Mouse (Mus musculus) intestine, embryonic 14.5 days (tissue): Measurements from ENCODE around the gene Imp3. TPM values are rescaled to one million over a fixed set of nuclear protein-coding genes. Genes with fewer than 3 reads are reported as not detected.
A peak's percentile ranks its signal among the peaks of the same experiment; 100 is the strongest.

Experiments
- ATAC-seq: fragments of 200-750 bp; cut with Nextera tagmentation; replicated peaks from 2 replicates; pipeline ENCODE4 v1.8.0; 2017; ENCODE audit warnings: low read depth, moderate number of reproducible peaks, moderate TSS enrichment, moderate library complexity; ENCODE audit not compliant: low FRiP score, low TSS enrichment
- DNase-seq: peaks from one replicate; pipeline ENCODE4 v3.0.0-alpha.2; 2018; ENCODE audit warnings: low spot score
- H3K27ac ChIP-seq: fragments of 300-500 bp; sonication (generic); 2 replicates; pipeline ENCODE4 v1.5.1; 2014; ENCODE audit warnings: low read depth, mild to moderate bottlenecking, control low read depth
- H3K27me3 ChIP-seq: fragments of 300-500 bp; sonication (generic); replicated peaks from 2 replicates; pipeline ENCODE4 v1.6.1; 2014; ENCODE audit warnings: low read length, control low read depth; ENCODE audit not compliant: control insufficient read depth, insufficient read depth
- H3K36me3 ChIP-seq: fragments of 300-500 bp; sonication (generic); 2 replicates; pipeline ENCODE4 v1.6.1; 2014; ENCODE audit warnings: low read length, control low read depth; ENCODE audit not compliant: control insufficient read depth, insufficient read depth
- H3K4me1 ChIP-seq: fragments of 300-500 bp; sonication (generic); replicated peaks from 2 replicates; pipeline ENCODE4 v1.6.1; 2014; ENCODE audit warnings: low read length, control low read depth, mixed read lengths; ENCODE audit not compliant: control insufficient read depth, insufficient read depth
- H3K4me2 ChIP-seq: fragments of 300-500 bp; sonication (generic); 2 replicates; pipeline ENCODE4 v1.6.1; 2014; ENCODE audit warnings: low read length
- H3K4me3 ChIP-seq: fragments of 300-500 bp; sonication (generic); 2 replicates; pipeline ENCODE4 v1.5.1; 2014; ENCODE audit warnings: low read depth, low read length, control low read depth, mixed read lengths
- H3K9ac ChIP-seq: fragments of 300-500 bp; sonication (generic); 2 replicates; pipeline ENCODE4 v1.6.1; 2014; ENCODE audit warnings: mild to moderate bottlenecking, low read length
- H3K9me3 ChIP-seq: fragments of 300-500 bp; sonication (generic); 2 replicates; pipeline ENCODE4 v1.6.1; 2016; ENCODE audit warnings: low read length, control low read depth; ENCODE audit not compliant: control insufficient read depth
- WGBS: fragments of 180-500 bp; shearing (Covaris S2); extraction: QIAGEN DNeasy Blood & Tissue Kit; methylation state at CpG from one replicate; pipeline ENCODE4 v1.1.7; 2014; 5-methylcytosine and 5-hydroxymethylcytosine counted together
- polyA plus RNA-seq: library from polyadenylated mRNA; unstranded; fragments of >200 nt; fragmentation: Nextera tagmentation; extraction: Ambion mirVana; gene quantifications from 2 replicates; pipeline ENCODE4 v1.2.1, GENCODE M21; 2014

The Imp3 gene
- polyA plus RNA-seq, 1 experiment from 2014 or later: 82.5 TPM

GRCm38 (mm10) chr9:56925291-56926024, 11.8 kb upstream of the Imp3 start:
- H3K4me2 ChIP-seq: peak overlapping the region; percentile 74

GRCm38 (mm10) chr9:56926025-56926360, 11.3 kb upstream of the Imp3 start:
- DNase-seq: no peak
- H3K4me1 ChIP-seq: peaks cover 39% of the 10 kb centered on the region
- ATAC-seq: no peak
- 97% methylated on average over 10 of the region's 10 CpGs for WGBS
- peak overlapping the region; percentile 74 for H3K4me2 ChIP-seq
- no peak overlapping the region for H3K27ac ChIP-seq
- H3K4me3 ChIP-seq: no peak overlapping the region
- no peak overlapping the region for H3K9ac ChIP-seq
- peaks cover 12% of the 10 kb centered on the region; the same call in 1 of the 2 replicates for H3K36me3 ChIP-seq
- no peaks in the 10 kb centered on the region for H3K9me3 ChIP-seq
- no peaks in the 10 kb centered on the region for H3K27me3 ChIP-seq

More at GRCm38 (mm10) chr9:56925291-56926024, 11.8 kb upstream of the Imp3 start:
- H3K4me1 ChIP-seq: peaks cover 39% of the 10 kb centered on the region
- H3K4me3 ChIP-seq: peak overlapping the region; percentile 35
- 70% methylated on average over 26 of the region's 26 CpGs for WGBS
- H3K9ac ChIP-seq: peak overlapping the region; percentile 23; the same call in 1 of the 2 replicates
- H3K9me3 ChIP-seq: no peaks in the 10 kb centered on the region
- H3K27ac ChIP-seq: peak overlapping the region; percentile 8; the same call in 1 of the 2 replicates
- ATAC-seq (no peak), DNase-seq (no peak)
- H3K36me3 ChIP-seq: peaks cover 12% of the 10 kb centered on the region; the same call in 1 of the 2 replicates
- H3K27me3 ChIP-seq: no peaks in the 10 kb centered on the region

GRCm38 (mm10) chr9:56926387-56926786, 10.9 kb upstream of the Imp3 start:
- no peaks in the 10 kb centered on the region for H3K9me3 ChIP-seq
- WGBS: 74% methylated on average over 10 of the region's 10 CpGs
- ATAC-seq (no peak), DNase-seq (no peak)
- peaks cover 39% of the 10 kb centered on the region for H3K4me1 ChIP-seq
- H3K4me2 ChIP-seq: peak overlapping the region; percentile 74
- no peaks in the 10 kb centered on the region for H3K27me3 ChIP-seq
- H3K36me3 ChIP-seq: peaks cover 12% of the 10 kb centered on the region; the same call in 1 of the 2 replicates
- H3K27ac ChIP-seq: no peak overlapping the region
- H3K9ac ChIP-seq: peak overlapping the region; percentile 71; the same call in 1 of the 2 replicates
- H3K4me3 ChIP-seq: peak overlapping the region; percentile 61; the same call in 1 of the 2 replicates

- H3K9ac ChIP-seq: peak overlapping the region; percentile 71
- DNase-seq: peak; percentile 76
- H3K36me3 ChIP-seq: peaks cover 4% of the 10 kb centered on the region; the same call in 1 of the 2 replicates
- WGBS: under 1% methylated on average over 35 of the region's 35 CpGs
- peaks cover 39% of the 10 kb centered on the region for H3K4me1 ChIP-seq
- peak overlapping the region; percentile 94 for H3K27ac ChIP-seq
- H3K27me3 ChIP-seq: no peaks in the 10 kb centered on the region
- peak overlapping the region; percentile 74 for H3K4me2 ChIP-seq
- no peaks in the 10 kb centered on the region for H3K9me3 ChIP-seq
- H3K4me3 ChIP-seq: peak overlapping the region; percentile 61
- peak; percentile 47; the same call in 1 of the 2 replicates for ATAC-seq
Observed at GRCm38 (mm10) chr9:56927191-56928012, 9.9 kb upstream of the Imp3 start.

GRCm38 (mm10) chr9:56928041-56928811, 9.0 kb upstream of the Imp3 start, which contains the start of gene Snx33:
TSS of gene Snx33 (minus strand) at chr9:56928371.
- WGBS: under 1% methylated on average over 48 of the region's 50 CpGs
- DNase-seq (peak; percentile 96), ATAC-seq (peak; percentile 85)
- Histone ChIP-seq H3K36me3 (peaks cover 3% of the 10 kb centered on the region; the same call in 1 of the 2 replicates), H3K4me1 (peaks cover 33% of the 10 kb centered on the region), H3K27me3 (no peaks in the 10 kb centered on the region), H3K4me3 (peak within 1 kb of the TSS; percentile 61), H3K9ac (peak within 1 kb of the TSS; percentile 71), H3K27ac (peak within 1 kb of the TSS; percentile 94), H3K4me2 (peak within 1 kb of the TSS; percentile 74), H3K9me3 (no peaks in the 10 kb centered on the region)

- no peak overlapping the region for H3K4me3 ChIP-seq
- ATAC-seq: no peak
- no peak overlapping the region for H3K9ac ChIP-seq
- H3K4me2 ChIP-seq: no peak overlapping the region
- H3K9me3 ChIP-seq: no peaks in the 10 kb centered on the region
- no peaks in the 10 kb centered on the region for H3K27me3 ChIP-seq
- DNase-seq: no peak
- H3K27ac ChIP-seq: no peak overlapping the region
- peaks cover 23% of the 10 kb centered on the region for H3K4me1 ChIP-seq
- H3K36me3 ChIP-seq: peaks cover 3% of the 10 kb centered on the region; the same call in 1 of the 2 replicates
- WGBS: 30% methylated on average over 4 of the region's 4 CpGs
Observed at GRCm38 (mm10) chr9:56929496-56929895, 7.8 kb upstream of the Imp3 start.

GRCm38 (mm10) chr9:56930556-56930955, 6.7 kb upstream of the Imp3 start:
- H3K4me3 ChIP-seq: no peak overlapping the region
- no peak overlapping the region for H3K9ac ChIP-seq
- H3K27me3 ChIP-seq: no peaks in the 10 kb centered on the region
- H3K4me2 ChIP-seq: no peak overlapping the region
- ATAC-seq: no peak
- H3K36me3 ChIP-seq: peaks cover 3% of the 10 kb centered on the region; the same call in 1 of the 2 replicates
- no peaks in the 10 kb centered on the region for H3K9me3 ChIP-seq
- 86% methylated on average over 1 of the region's 1 CpGs for WGBS
- H3K27ac ChIP-seq: no peak overlapping the region
- no peak for DNase-seq
- H3K4me1 ChIP-seq: peaks cover 13% of the 10 kb centered on the region

- Histone ChIP-seq H3K27ac (no peak overlapping the region), H3K9me3 (no peaks in the 10 kb centered on the region), H3K9ac (no peak overlapping the region), H3K4me3 (peak overlapping the region; percentile 74), H3K27me3 (no peaks in the 10 kb centered on the region), H3K4me2 (peak overlapping the region; percentile 68), H3K36me3 (no peaks in the 10 kb centered on the region), H3K4me1 (peaks cover 11% of the 10 kb centered on the region; the same call in 1 of the 2 replicates)
- WGBS: 16% methylated on average over 6 of the region's 6 CpGs
- ATAC-seq: no peak
- DNase-seq: no peak
Observed at GRCm38 (mm10) chr9:56936861-56937222, 433 bp upstream of the Imp3 start.
